Mouse (Mus musculus): ENCODE measurements at regions not wholly inside any gene's neighbourhood (a gene's known extent, or its start where the extent isn't known, plus 50 kb on each side); places are given as distances from the start of the nearest gene placed in this dataset.

- TF ChIP-seq GATA1 (IDR thresholded peaks at IDR 0.05; ENCODE audit: low read length) = no peak
These were observed 251.7 kb upstream of the Mad2l1 start for GRCm38 (mm10) chr6:66283521-66283920.

GRCm38 (mm10) chr6:66287607-66288006 lies 247.6 kb upstream of the Mad2l1 start:
- TF ChIP-seq GATA1 (IDR thresholded peaks at IDR 0.05; ENCODE audit: low read length) = no peak

- peak; percentile 62 for TF ChIP-seq GATA1 (IDR thresholded peaks at IDR 0.05; ENCODE audit: low read length)
These were observed 246.0 kb upstream of the Mad2l1 start for GRCm38 (mm10) chr6:66289196-66289595.

- TF ChIP-seq GATA1 (IDR thresholded peaks at IDR 0.05; ENCODE audit: low read length) = no peak
These were observed 243.6 kb upstream of the Mad2l1 start for GRCm38 (mm10) chr6:66291576-66291975.

GRCm38 (mm10) chr6:66298056-66298455 lies 237.1 kb upstream of the Mad2l1 start:
- no peak for TF ChIP-seq GATA1 (IDR thresholded peaks at IDR 0.05; ENCODE audit: low read length)

- TF ChIP-seq GATA1 (IDR thresholded peaks at IDR 0.05; ENCODE audit: low read length) = no peak
These were observed 235.0 kb upstream of the Mad2l1 start for GRCm38 (mm10) chr6:66300189-66300588.

- TF ChIP-seq GATA1 (IDR thresholded peaks at IDR 0.05; ENCODE audit: low read length) = no peak
These were observed 190.3 kb upstream of the Mad2l1 start for GRCm38 (mm10) chr6:66344848-66345247.

- TF ChIP-seq GATA1 (IDR thresholded peaks at IDR 0.05; ENCODE audit: low read length) = peak; percentile 100
These were observed 187.8 kb upstream of the Mad2l1 start for GRCm38 (mm10) chr6:66347356-66347755.

GRCm38 (mm10) chr6:66361130-66361529 lies 174.1 kb upstream of the Mad2l1 start:
- no peak for TF ChIP-seq GATA1 (IDR thresholded peaks at IDR 0.05; ENCODE audit: low read length)

- TF ChIP-seq GATA1 (IDR thresholded peaks at IDR 0.05; ENCODE audit: low read length) = no peak
These were observed 167.9 kb upstream of the Mad2l1 start for GRCm38 (mm10) chr6:66367263-66367662.

GRCm38 (mm10) chr6:66381279-66381934 lies 153.8 kb upstream of the Mad2l1 start:
- TF ChIP-seq GATA1 (IDR thresholded peaks at IDR 0.05; ENCODE audit: low read length) = no peak

GRCm38 (mm10) chr6:66382347-66383010 lies 152.7 kb upstream of the Mad2l1 start:
- TF ChIP-seq GATA1 (IDR thresholded peaks at IDR 0.05; ENCODE audit: low read length) = no peak

GRCm38 (mm10) chr6:66395147-66395546 lies 140.0 kb upstream of the Mad2l1 start:
- no peak for TF ChIP-seq GATA1 (IDR thresholded peaks at IDR 0.05; ENCODE audit: low read length)

- TF ChIP-seq GATA1 (IDR thresholded peaks at IDR 0.05; ENCODE audit: low read length) = no peak
These were observed 137.8 kb upstream of the Mad2l1 start for GRCm38 (mm10) chr6:66397411-66397810.

- no peak for TF ChIP-seq GATA1 (IDR thresholded peaks at IDR 0.05; ENCODE audit: low read length)
These were observed 136.5 kb upstream of the Mad2l1 start for GRCm38 (mm10) chr6:66398674-66399073.

GRCm38 (mm10) chr6:66399091-66399755 lies 136.0 kb upstream of the Mad2l1 start:
- no peak for TF ChIP-seq GATA1 (IDR thresholded peaks at IDR 0.05; ENCODE audit: low read length)

- TF ChIP-seq GATA1 (IDR thresholded peaks at IDR 0.05; ENCODE audit: low read length) = no peak
These were observed 133.7 kb upstream of the Mad2l1 start for GRCm38 (mm10) chr6:66401468-66401867.

Measured in G1E-ER4 (cell line).